Mouse (Mus musculus): ENCODE data around the gene Ptpn3. TPM values are rescaled to one million over a fixed set of nuclear protein-coding genes. Genes with fewer than 3 reads are reported as not detected.
"Not testable (repeated sequence)": the region's sequence is repeated elsewhere in the genome, so short reads cannot be mapped to it uniquely, and the experiment has no call there.

Ptpn3 gene
- total RNA-seq, 1 experiment from 2014 or later, result 0.35 TPM

- no peak for ATAC-seq (ENCODE audit: extremely low read depth, insufficient number of reproducible peaks, low FRiP score, poor library complexity, severe bottlenecking)
Observed at GRCm38 (mm10) chr4:57270991-57271390, 30.6 kb downstream of the Ptpn3 start.

- ATAC-seq (ENCODE audit: extremely low read depth, insufficient number of reproducible peaks, low FRiP score, poor library complexity, severe bottlenecking), result not testable (repeated sequence)
Observed at GRCm38 (mm10) chr4:57270489-57270888, 31.1 kb downstream of the Ptpn3 start.

GRCm38 (mm10) chr4:57269344-57269743 is 32.3 kb downstream of the Ptpn3 start:
- no peak for ATAC-seq (ENCODE audit: extremely low read depth, insufficient number of reproducible peaks, low FRiP score, poor library complexity, severe bottlenecking)

- ATAC-seq (ENCODE audit: extremely low read depth, insufficient number of reproducible peaks, low FRiP score, poor library complexity, severe bottlenecking), result no peak
Observed at GRCm38 (mm10) chr4:57268330-57268729, 33.3 kb downstream of the Ptpn3 start.

- ATAC-seq (ENCODE audit: extremely low read depth, insufficient number of reproducible peaks, low FRiP score, poor library complexity, severe bottlenecking), result no peak
Observed at GRCm38 (mm10) chr4:57266389-57266788, 35.2 kb downstream of the Ptpn3 start.

GRCm38 (mm10) chr4:57263695-57264094 is 37.9 kb downstream of the Ptpn3 start:
- no peak for ATAC-seq (ENCODE audit: extremely low read depth, insufficient number of reproducible peaks, low FRiP score, poor library complexity, severe bottlenecking)

GRCm38 (mm10) chr4:57263061-57263685 is 38.5 kb downstream of the Ptpn3 start:
- no peak for ATAC-seq (ENCODE audit: extremely low read depth, insufficient number of reproducible peaks, low FRiP score, poor library complexity, severe bottlenecking)

GRCm38 (mm10) chr4:57262451-57262850 is 39.2 kb downstream of the Ptpn3 start:
- ATAC-seq (ENCODE audit: extremely low read depth, insufficient number of reproducible peaks, low FRiP score, poor library complexity, severe bottlenecking), result no peak

- ATAC-seq (ENCODE audit: extremely low read depth, insufficient number of reproducible peaks, low FRiP score, poor library complexity, severe bottlenecking), result no peak
Observed at GRCm38 (mm10) chr4:57261813-57262212, 39.8 kb downstream of the Ptpn3 start.

GRCm38 (mm10) chr4:57258159-57259035 is 43.2 kb downstream of the Ptpn3 start:
- no peak for ATAC-seq (ENCODE audit: extremely low read depth, insufficient number of reproducible peaks, low FRiP score, poor library complexity, severe bottlenecking)

GRCm38 (mm10) chr4:57257409-57257808 is 44.2 kb downstream of the Ptpn3 start:
- no peak for ATAC-seq (ENCODE audit: extremely low read depth, insufficient number of reproducible peaks, low FRiP score, poor library complexity, severe bottlenecking)

GRCm38 (mm10) chr4:57256761-57257160 is 44.9 kb downstream of the Ptpn3 start:
- ATAC-seq (ENCODE audit: extremely low read depth, insufficient number of reproducible peaks, low FRiP score, poor library complexity, severe bottlenecking), result no peak

- no peak for ATAC-seq (ENCODE audit: extremely low read depth, insufficient number of reproducible peaks, low FRiP score, poor library complexity, severe bottlenecking)
Observed at GRCm38 (mm10) chr4:57254412-57254811, 47.2 kb downstream of the Ptpn3 start.

GRCm38 (mm10) chr4:57250636-57251035 is 51.0 kb downstream of the Ptpn3 start:
- ATAC-seq (ENCODE audit: extremely low read depth, insufficient number of reproducible peaks, low FRiP score, poor library complexity, severe bottlenecking), result no peak

GRCm38 (mm10) chr4:57249108-57249507 is 52.5 kb downstream of the Ptpn3 start:
- ATAC-seq (ENCODE audit: extremely low read depth, insufficient number of reproducible peaks, low FRiP score, poor library complexity, severe bottlenecking), result no peak

- no peak for ATAC-seq (ENCODE audit: extremely low read depth, insufficient number of reproducible peaks, low FRiP score, poor library complexity, severe bottlenecking)
Observed at GRCm38 (mm10) chr4:57244874-57245273, 56.8 kb downstream of the Ptpn3 start.

GRCm38 (mm10) chr4:57243312-57243711 is 58.3 kb downstream of the Ptpn3 start:
- ATAC-seq (ENCODE audit: extremely low read depth, insufficient number of reproducible peaks, low FRiP score, poor library complexity, severe bottlenecking), result no peak

- ATAC-seq (ENCODE audit: extremely low read depth, insufficient number of reproducible peaks, low FRiP score, poor library complexity, severe bottlenecking), result no peak
Observed at GRCm38 (mm10) chr4:57240934-57241333, 60.7 kb downstream of the Ptpn3 start.

GRCm38 (mm10) chr4:57240100-57240499 is 61.5 kb downstream of the Ptpn3 start:
- no peak for ATAC-seq (ENCODE audit: extremely low read depth, insufficient number of reproducible peaks, low FRiP score, poor library complexity, severe bottlenecking)

- no peak for ATAC-seq (ENCODE audit: extremely low read depth, insufficient number of reproducible peaks, low FRiP score, poor library complexity, severe bottlenecking)
Observed at GRCm38 (mm10) chr4:57239112-57239511, 62.5 kb downstream of the Ptpn3 start.

Data from neutrophil, adult 5-6 weeks (primary cell).